Mouse (Mus musculus) neural tube, embryonic 15.5 days (tissue): ENCODE data around the gene Cog6. TPM values are rescaled to one million over a fixed set of nuclear protein-coding genes. Genes with fewer than 3 reads are reported as not detected.

ENCODE experiments used
- ATAC-seq: fragments of 200-750 bp; cut with Nextera tagmentation; 2 replicates; pipeline ENCODE4 v1.8.0; 2017; ENCODE audit warnings: mild to moderate bottlenecking, moderate TSS enrichment, moderate library complexity; ENCODE audit not compliant: low FRiP score
- H3K27ac ChIP-seq: fragments of 300-500 bp; sonication (generic); replicated peaks from 2 replicates; pipeline ENCODE4 v1.5.1; 2015; ENCODE audit warnings: mild to moderate bottlenecking, inconsistent platforms
- H3K27me3 ChIP-seq: fragments of 300-500 bp; sonication (generic); replicated peaks from 2 replicates; pipeline ENCODE4 v1.6.1; 2015; ENCODE audit warnings: inconsistent platforms
- H3K36me3 ChIP-seq: fragments of 300-500 bp; sonication (generic); 2 replicates; pipeline ENCODE4 v1.6.1; 2015; ENCODE audit warnings: inconsistent platforms
- H3K4me1 ChIP-seq: fragments of 300-500 bp; sonication (generic); 2 replicates; pipeline ENCODE4 v1.6.1; 2015; ENCODE audit warnings: inconsistent platforms
- H3K4me2 ChIP-seq: fragments of 300-500 bp; sonication (generic); 2 replicates; pipeline ENCODE4 v1.6.1; 2015; ENCODE audit warnings: inconsistent platforms, mild to moderate bottlenecking, moderate library complexity
- H3K4me3 ChIP-seq: fragments of 300-500 bp; sonication (generic); replicated peaks from 2 replicates; pipeline ENCODE4 v1.5.1; 2015; ENCODE audit warnings: mild to moderate bottlenecking, inconsistent platforms
- H3K9ac ChIP-seq: fragments of 300-500 bp; sonication (generic); replicated peaks from 2 replicates; pipeline ENCODE4 v1.6.1; 2015; ENCODE audit warnings: mild to moderate bottlenecking, inconsistent platforms
- H3K9me3 ChIP-seq: fragments of 300-500 bp; sonication (generic); replicated peaks from 2 replicates; pipeline ENCODE4 v1.6.1; 2016; ENCODE audit warnings: inconsistent platforms
- WGBS: fragments of 180-500 bp; shearing (Covaris S2); methylation state at CpG from one replicate; pipeline ENCODE4 v1.1.7; 2015; ENCODE audit warnings: mixed read lengths; 5-methylcytosine and 5-hydroxymethylcytosine counted together
- polyA plus RNA-seq: library from polyadenylated mRNA; unstranded; fragments of >200 nt; fragmentation: Nextera tagmentation; extraction: Ambion mirVana; gene quantifications from 2 replicates; pipeline ENCODE4 v1.2.1, GENCODE M21; 2015

Cog6 gene
- polyA plus RNA-seq, 1 experiment from 2014 or later, result 43.8 TPM

DNA sequence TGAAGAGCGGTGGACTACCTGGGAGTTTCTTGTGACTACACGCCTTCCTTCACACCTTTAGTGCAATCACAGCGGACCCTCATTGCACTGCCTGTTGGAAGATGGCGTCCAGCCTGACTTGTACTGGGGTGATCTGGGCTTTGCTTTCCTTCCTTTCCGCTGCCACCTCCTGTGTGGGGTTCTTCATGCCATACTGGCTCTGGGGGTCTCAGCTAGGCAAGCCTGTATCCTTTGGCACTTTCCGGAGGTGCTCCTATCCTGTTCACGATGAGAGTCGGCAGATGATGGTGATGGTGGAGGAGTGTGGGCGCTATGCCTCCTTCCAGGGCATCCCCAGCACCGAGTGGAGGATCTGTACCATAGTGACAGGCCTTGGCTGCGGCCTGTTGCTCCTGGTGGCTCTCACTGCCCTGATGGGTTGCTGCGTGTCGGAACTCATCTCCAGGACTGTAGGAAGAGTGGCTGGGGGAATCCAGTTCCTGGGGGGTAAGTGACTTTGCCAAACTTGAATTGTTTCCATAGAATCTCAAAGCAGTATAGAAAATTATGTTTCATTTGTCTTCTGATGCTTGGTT, 26.3 kb upstream of the Cog6 start:
- whole genome bisulfite sequencing, result 89% methylated on average over 13 of the region's 13 CpGs
- Histone ChIP-seq H3K9ac (no peak overlapping the region), H3K27ac (no peak overlapping the region)

GRCm38 (mm10) chr3:53042240-53042567, 25.2 kb upstream of the Cog6 start:
- Histone ChIP-seq H3K27ac (peak overlapping the region; percentile 75), H3K4me2 (peak overlapping the region; percentile 94), H3K9me3 (no peaks in the 10 kb centered on the region), H3K27me3 (peaks cover 15% of the 10 kb centered on the region; the same call in 1 of the 2 replicates), H3K9ac (peak overlapping the region; percentile 57), H3K4me1 (peaks cover 36% of the 10 kb centered on the region), H3K36me3 (no peaks in the 10 kb centered on the region), H3K4me3 (peak overlapping the region; percentile 58)
- WGBS, result 21% methylated on average over 9 of the region's 9 CpGs
- no peak for ATAC-seq

More for the DNA sequence above, 26.3 kb upstream of the Cog6 start:
- Histone ChIP-seq H3K4me1 (peaks cover 36% of the 10 kb centered on the region), H3K36me3 (no peaks in the 10 kb centered on the region), H3K9me3 (no peaks in the 10 kb centered on the region), H3K4me3 (peak overlapping the region; percentile 58), H3K27me3 (peaks cover 15% of the 10 kb centered on the region; the same call in 1 of the 2 replicates), H3K4me2 (peak overlapping the region; percentile 94)
- no peak for ATAC-seq

DNA sequence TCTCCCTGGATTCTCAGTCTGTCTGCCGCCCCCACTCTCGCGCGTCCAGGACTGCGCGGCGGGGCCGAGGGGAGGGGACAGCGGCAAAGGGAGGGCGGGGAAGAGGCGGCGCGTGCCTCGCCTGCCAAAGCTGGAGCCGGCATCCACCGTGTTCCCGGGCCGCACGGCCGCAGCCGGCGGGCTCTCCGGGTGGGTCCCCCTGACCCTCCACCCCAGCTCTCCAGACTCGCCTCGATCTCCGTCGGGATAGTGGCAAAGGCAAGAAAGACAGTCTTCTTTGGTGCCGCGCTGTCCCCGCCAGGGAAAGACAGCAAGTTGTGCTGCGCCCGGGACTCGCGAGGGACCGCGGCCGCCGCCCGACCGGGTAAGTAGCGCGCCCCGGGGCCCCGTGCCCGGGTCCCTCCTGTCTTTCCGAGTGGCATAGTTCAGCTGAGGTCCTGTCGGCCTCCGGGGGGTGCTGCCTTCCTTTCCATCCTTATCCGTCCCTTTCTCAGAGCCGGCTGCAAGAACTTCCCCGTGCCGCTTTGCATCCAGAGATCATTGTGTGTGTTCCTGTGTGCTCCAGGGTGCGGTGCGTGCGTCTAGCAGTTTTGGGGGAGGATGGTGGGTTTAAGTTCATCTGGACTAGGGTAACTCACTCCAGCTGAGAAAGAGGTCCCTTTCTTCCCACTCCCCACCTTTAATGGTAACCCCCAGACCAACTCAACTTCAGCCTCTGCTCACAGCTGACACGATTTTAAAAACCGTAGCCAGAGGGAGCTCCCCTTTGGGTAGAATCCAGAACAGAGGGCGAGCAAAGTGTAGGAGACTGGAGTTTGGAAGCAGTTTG, 24.6 kb upstream of the Cog6 start, which contains the start of gene Lhfp:
Lhfp (plus strand) TSS at position 118 of the 829 bp plus-strand sequence.
- peak within 1 kb of the TSS; percentile 75 for H3K27ac ChIP-seq
- peaks cover 15% of the 10 kb centered on the region; the same call in 1 of the 2 replicates for H3K27me3 ChIP-seq
- no peaks in the 10 kb centered on the region for H3K9me3 ChIP-seq
- no peaks in the 10 kb centered on the region for H3K36me3 ChIP-seq
- ATAC-seq, result peak; percentile 91
- H3K9ac ChIP-seq, result peak within 1 kb of the TSS; percentile 57
- under 1% methylated on average over 58 of the region's 58 CpGs for WGBS
- H3K4me3 ChIP-seq, result peak within 1 kb of the TSS; percentile 58
- H3K4me2 ChIP-seq, result peak within 1 kb of the TSS; percentile 94
- peaks cover 36% of the 10 kb centered on the region for H3K4me1 ChIP-seq

GRCm38 (mm10) chr3:53040593-53041410, 23.8 kb upstream of the Cog6 start:
- Histone ChIP-seq H3K4me3 (peak overlapping the region; percentile 58), H3K9ac (peak overlapping the region; percentile 57), H3K36me3 (no peaks in the 10 kb centered on the region), H3K4me2 (peak overlapping the region; percentile 94), H3K27ac (peak overlapping the region; percentile 75), H3K27me3 (peaks cover 15% of the 10 kb centered on the region; the same call in 1 of the 2 replicates), H3K9me3 (no peaks in the 10 kb centered on the region), H3K4me1 (peaks cover 36% of the 10 kb centered on the region)
- ATAC-seq, result no peak; the same call in none of the 2 replicates
- WGBS, result 7% methylated on average over 17 of the region's 17 CpGs

DNA sequence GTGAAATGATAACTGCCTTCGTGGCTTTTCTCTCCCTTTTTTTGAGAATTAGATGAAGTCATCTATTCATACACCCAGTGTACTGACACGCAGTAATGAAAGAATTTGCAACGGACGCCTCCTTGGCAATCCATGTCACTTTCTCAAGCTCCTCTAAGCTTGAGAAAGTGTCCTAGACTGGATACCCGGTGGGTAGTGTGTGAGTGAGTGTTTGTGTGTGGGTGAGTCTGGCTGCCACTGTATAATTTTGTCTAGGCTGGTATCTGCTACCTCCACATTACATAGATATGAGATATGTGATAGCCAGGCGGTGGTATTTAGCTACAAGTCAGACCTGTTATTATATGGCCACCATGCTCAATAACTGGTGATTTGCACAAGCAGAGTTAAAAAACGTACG, 22.7 kb upstream of the Cog6 start:
- H3K36me3 ChIP-seq, result no peaks in the 10 kb centered on the region
- H3K4me2 ChIP-seq, result no peak overlapping the region
- H3K9me3 ChIP-seq, result no peaks in the 10 kb centered on the region
- H3K27ac ChIP-seq, result no peak overlapping the region
- H3K4me3 ChIP-seq, result no peak overlapping the region
- 83% methylated on average over 8 of the region's 8 CpGs for WGBS
- ATAC-seq, result no peak
- H3K27me3 ChIP-seq, result peaks cover 15% of the 10 kb centered on the region; the same call in 1 of the 2 replicates
- peaks cover 28% of the 10 kb centered on the region for H3K4me1 ChIP-seq
- no peak overlapping the region for H3K9ac ChIP-seq

DNA sequence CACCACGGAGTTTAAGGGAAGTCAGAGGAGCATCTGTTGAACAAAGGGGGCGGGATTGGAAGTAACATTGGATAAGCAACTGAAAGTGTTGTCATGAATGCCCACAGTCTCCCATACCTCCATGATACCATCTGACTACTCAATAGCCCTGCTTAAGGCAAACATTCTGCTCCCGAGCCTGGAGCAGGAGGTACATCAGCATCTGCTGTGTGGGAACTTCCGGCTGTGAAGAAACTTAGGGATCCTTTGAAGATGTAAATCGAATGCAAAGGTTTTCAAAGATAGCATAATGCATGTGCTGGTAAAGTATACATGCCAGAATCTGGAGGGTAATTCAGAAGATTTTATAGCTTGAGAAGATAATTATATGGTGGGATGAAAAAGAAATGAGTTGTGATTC, 21.9 kb upstream of the Cog6 start:
- 82% methylated on average over 5 of the region's 5 CpGs for WGBS

DNA sequence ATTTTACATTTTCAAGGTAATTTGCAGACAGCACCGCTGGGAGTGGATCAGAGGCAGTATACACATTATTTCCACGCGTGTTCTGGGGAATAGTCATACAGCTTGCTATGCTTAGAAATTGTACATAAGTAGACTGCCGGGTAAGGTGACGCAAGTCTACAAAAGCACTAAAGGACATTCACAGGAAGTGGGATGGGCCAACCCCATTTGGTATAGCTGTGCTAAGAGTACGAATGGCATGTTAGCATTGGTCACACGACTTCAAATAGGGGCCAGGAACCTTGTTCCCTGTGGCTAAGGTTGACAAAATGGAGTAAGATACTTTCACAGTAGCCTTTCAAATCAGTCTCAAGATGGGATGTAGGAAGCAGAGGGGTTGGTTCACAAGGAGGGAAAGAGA, 19.9 kb upstream of the Cog6 start:
- Histone ChIP-seq H3K9me3 (no peaks in the 10 kb centered on the region), H3K4me1 (peaks cover 11% of the 10 kb centered on the region; the same call in 1 of the 2 replicates), H3K36me3 (no peaks in the 10 kb centered on the region), H3K27me3 (0 out of 2 replicates have a peak, but pooled peaks cover 7% of the 10 kb centered on the region), H3K9ac (no peak overlapping the region), H3K27ac (no peak overlapping the region), H3K4me3 (no peak overlapping the region), H3K4me2 (no peak overlapping the region)
- WGBS, result 83% methylated on average over 7 of the region's 7 CpGs
- ATAC-seq, result no peak

More for the DNA sequence above, 21.9 kb upstream of the Cog6 start:
- H3K36me3 ChIP-seq, result no peaks in the 10 kb centered on the region
- H3K27me3 ChIP-seq, result peaks cover 15% of the 10 kb centered on the region; the same call in 1 of the 2 replicates
- no peak overlapping the region for H3K4me2 ChIP-seq
- no peak for ATAC-seq
- H3K9ac ChIP-seq, result no peak overlapping the region
- H3K9me3 ChIP-seq, result no peaks in the 10 kb centered on the region
- no peak overlapping the region for H3K27ac ChIP-seq
- no peak overlapping the region for H3K4me3 ChIP-seq
- H3K4me1 ChIP-seq, result peaks cover 22% of the 10 kb centered on the region

DNA sequence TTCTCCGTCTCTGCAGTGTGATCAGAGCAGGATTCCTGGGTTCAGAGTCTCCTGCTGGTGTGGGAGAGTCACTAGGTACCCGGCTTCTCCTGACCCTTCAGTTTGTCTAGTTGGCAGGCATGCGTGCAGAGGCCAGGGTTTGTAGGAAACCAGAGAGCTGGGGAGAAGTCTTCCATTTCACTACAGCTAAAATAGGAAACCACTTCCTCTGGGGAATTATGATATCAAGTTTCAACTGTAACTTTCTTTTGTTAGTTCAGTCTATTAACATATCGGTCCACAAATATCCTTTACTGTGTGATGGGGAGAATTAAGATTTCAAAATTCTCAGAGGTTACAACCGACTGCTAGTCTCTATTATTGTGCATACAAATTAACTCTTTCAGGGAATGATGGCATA, 19.0 kb upstream of the Cog6 start:
- Histone ChIP-seq H3K27me3 (0 out of 2 replicates have a peak, but pooled peaks cover 7% of the 10 kb centered on the region), H3K9me3 (no peaks in the 10 kb centered on the region), H3K27ac (no peak overlapping the region), H3K4me1 (peaks cover 8% of the 10 kb centered on the region; the same call in 1 of the 2 replicates), H3K36me3 (no peaks in the 10 kb centered on the region), H3K4me2 (no peak overlapping the region), H3K4me3 (no peak overlapping the region), H3K9ac (no peak overlapping the region)
- no peak for ATAC-seq
- WGBS, result 81% methylated on average over 5 of the region's 5 CpGs

DNA sequence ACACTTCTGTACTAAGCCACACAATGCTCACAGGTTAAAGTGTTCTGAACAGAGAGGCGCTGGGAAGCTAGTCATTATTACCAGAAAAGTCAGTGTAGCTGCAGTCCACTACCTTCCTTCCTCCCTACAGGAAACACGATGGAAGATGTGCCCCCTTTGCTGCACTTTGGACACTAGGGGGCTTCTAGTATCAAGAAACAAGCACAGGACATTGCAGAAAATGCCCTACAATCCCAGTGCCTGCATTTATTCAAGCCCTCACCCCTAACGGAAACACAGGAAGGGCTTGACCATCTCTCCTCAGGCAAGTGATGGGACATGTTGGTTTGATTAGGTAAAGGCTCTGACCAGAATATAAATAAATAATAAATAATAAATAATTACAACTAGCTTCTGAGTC, 16.4 kb upstream of the Cog6 start:
- H3K27me3 ChIP-seq, result no peaks in the 10 kb centered on the region
- H3K4me3 ChIP-seq, result no peak overlapping the region
- H3K4me2 ChIP-seq, result no peak overlapping the region
- no peaks in the 10 kb centered on the region for H3K4me1 ChIP-seq
- no peaks in the 10 kb centered on the region for H3K9me3 ChIP-seq
- 29% methylated on average over 3 of the region's 3 CpGs for WGBS
- H3K36me3 ChIP-seq, result no peaks in the 10 kb centered on the region
- H3K9ac ChIP-seq, result no peak overlapping the region
- ATAC-seq, result no peak
- no peak overlapping the region for H3K27ac ChIP-seq

DNA sequence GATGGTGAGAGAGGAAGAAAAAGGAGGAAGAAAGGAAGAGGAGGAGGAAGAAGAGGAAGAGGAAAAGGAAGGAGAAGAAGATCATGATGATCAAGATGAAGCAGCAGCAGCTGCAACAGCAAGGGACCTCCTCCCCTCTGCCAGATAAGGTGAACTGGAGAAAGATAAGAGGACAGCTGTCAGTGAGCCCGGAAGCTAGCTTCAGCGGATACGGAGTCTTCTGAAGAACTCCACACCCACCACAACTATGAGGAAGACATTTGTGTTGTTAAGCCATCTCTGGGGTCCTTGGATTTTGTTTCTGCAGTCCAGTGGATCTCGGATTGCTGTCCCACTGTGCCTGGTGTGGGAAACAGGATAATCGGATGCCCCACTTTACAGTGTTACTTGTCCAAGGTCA, 15.4 kb upstream of the Cog6 start:
- WGBS, result 78% methylated on average over 5 of the region's 5 CpGs
- H3K4me2 ChIP-seq, result no peak overlapping the region
- no peak overlapping the region for H3K9ac ChIP-seq
- no peaks in the 10 kb centered on the region for H3K4me1 ChIP-seq
- no peak for ATAC-seq
- no peaks in the 10 kb centered on the region for H3K9me3 ChIP-seq
- H3K4me3 ChIP-seq, result no peak overlapping the region
- no peaks in the 10 kb centered on the region for H3K27me3 ChIP-seq
- H3K27ac ChIP-seq, result no peak overlapping the region
- no peaks in the 10 kb centered on the region for H3K36me3 ChIP-seq

GRCm38 (mm10) chr3:53031586-53031985, 14.5 kb upstream of the Cog6 start:
- H3K9ac ChIP-seq, result no peak overlapping the region
- no peak overlapping the region for H3K27ac ChIP-seq
- 51% methylated on average over 6 of the region's 6 CpGs for WGBS
- H3K4me1 ChIP-seq, result no peaks in the 10 kb centered on the region
- H3K9me3 ChIP-seq, result no peaks in the 10 kb centered on the region
- no peaks in the 10 kb centered on the region for H3K27me3 ChIP-seq
- no peaks in the 10 kb centered on the region for H3K36me3 ChIP-seq
- no peak for ATAC-seq
- H3K4me2 ChIP-seq, result no peak overlapping the region
- no peak overlapping the region for H3K4me3 ChIP-seq
